Mouse (Mus musculus): ENCODE data around the gene Plekhh3. TPM values are rescaled to one million over a fixed set of nuclear protein-coding genes. Genes with fewer than 3 reads are reported as not detected.
"Not testable (repeated sequence)": the region's sequence is repeated elsewhere in the genome, so short reads cannot be mapped to it uniquely, and the experiment has no call there.

Gene Plekhh3
- polyA plus RNA-seq, 1 experiment from 2014 or later, result 3.7 TPM

GRCm38 (mm10) chr11:101160151-101160550 lies 11.0 kb downstream of the Plekhh3 start:
- H3K9ac ChIP-seq (replicated peaks; ENCODE audit: low read length); H3K36me3 ChIP-seq (replicated peaks; ENCODE audit: control insufficient read depth, insufficient read depth, low read depth, low read length); H3K4me3 ChIP-seq (ENCODE audit: low read depth, low read length); H3K27ac ChIP-seq (replicated peaks; ENCODE audit: low read depth, low read length); H3K9me3 ChIP-seq (replicated peaks; ENCODE audit: control insufficient read depth, low read length); DNase-seq (ENCODE audit: low spot score); H3K4me2 ChIP-seq (ENCODE audit: low read depth, low read length); ATAC-seq (replicated peaks; ENCODE audit: insufficient number of reproducible peaks, low FRiP score, low TSS enrichment, low read depth): not testable (repeated sequence)
- Histone ChIP-seq H3K27me3 (ENCODE audit: control insufficient read depth, insufficient read depth, low read length) (peaks cover 29% of the 10 kb centered on the region), H3K4me1 (ENCODE audit: control insufficient read depth, insufficient read depth, low read length) (peaks cover 13% of the 10 kb centered on the region)
- WGBS, result 87% methylated on average over 8 of the region's 10 CpGs

- ATAC-seq (replicated peaks; ENCODE audit: insufficient number of reproducible peaks, low FRiP score, low TSS enrichment, low read depth) (peak; percentile 69), DNase-seq (ENCODE audit: low spot score) (peak; percentile 85)
- Histone ChIP-seq H3K4me1 (ENCODE audit: control insufficient read depth, insufficient read depth, low read length) (peaks cover 4% of the 10 kb centered on the region), H3K4me2 (ENCODE audit: low read depth, low read length) (peak within 1 kb of the TSS; percentile 64), H3K27me3 (ENCODE audit: control insufficient read depth, insufficient read depth, low read length) (no peaks in the 10 kb centered on the region), H3K9ac (replicated peaks; ENCODE audit: low read length) (peak within 1 kb of the TSS; percentile 66), H3K27ac (replicated peaks; ENCODE audit: low read depth, low read length) (0 out of 2 replicates have a peak within 1 kb of the TSS, but pooled peaks have one; percentile 56), H3K9me3 (replicated peaks; ENCODE audit: control insufficient read depth, low read length) (no peaks in the 10 kb centered on the region), H3K4me3 (ENCODE audit: low read depth, low read length) (peak within 1 kb of the TSS; percentile 37), H3K36me3 (replicated peaks; ENCODE audit: control insufficient read depth, insufficient read depth, low read depth, low read length) (no peaks in the 10 kb centered on the region)
- whole genome bisulfite sequencing, result 2% methylated on average over 36 of the region's 36 CpGs
Observed at GRCm38 (mm10) chr11:101155728-101156371, 15.3 kb downstream of the Plekhh3 start, which contains the start of gene Tubg2. Gene Tubg2 (plus strand): TSS chr11:101155907.

GRCm38 (mm10) chr11:101155151-101155550 lies 16.0 kb downstream of the Plekhh3 start:
- H3K9me3 ChIP-seq (replicated peaks; ENCODE audit: control insufficient read depth, low read length), result no peaks in the 10 kb centered on the region
- no peak for DNase-seq (ENCODE audit: low spot score)
- H3K4me3 ChIP-seq (ENCODE audit: low read depth, low read length), result no peak overlapping the region
- WGBS, result 68% methylated on average over 6 of the region's 6 CpGs
- H3K4me1 ChIP-seq (ENCODE audit: control insufficient read depth, insufficient read depth, low read length), result peaks cover 4% of the 10 kb centered on the region
- H3K27me3 ChIP-seq (ENCODE audit: control insufficient read depth, insufficient read depth, low read length), result no peaks in the 10 kb centered on the region
- no peak overlapping the region; the same call in 1 of the 2 replicates for H3K4me2 ChIP-seq (ENCODE audit: low read depth, low read length)
- no peak overlapping the region for H3K27ac ChIP-seq (replicated peaks; ENCODE audit: low read depth, low read length)
- no peaks in the 10 kb centered on the region for H3K36me3 ChIP-seq (replicated peaks; ENCODE audit: control insufficient read depth, insufficient read depth, low read depth, low read length)
- H3K9ac ChIP-seq (replicated peaks; ENCODE audit: low read length), result no peak overlapping the region
- ATAC-seq (replicated peaks; ENCODE audit: insufficient number of reproducible peaks, low FRiP score, low TSS enrichment, low read depth), result no peak

DNA sequence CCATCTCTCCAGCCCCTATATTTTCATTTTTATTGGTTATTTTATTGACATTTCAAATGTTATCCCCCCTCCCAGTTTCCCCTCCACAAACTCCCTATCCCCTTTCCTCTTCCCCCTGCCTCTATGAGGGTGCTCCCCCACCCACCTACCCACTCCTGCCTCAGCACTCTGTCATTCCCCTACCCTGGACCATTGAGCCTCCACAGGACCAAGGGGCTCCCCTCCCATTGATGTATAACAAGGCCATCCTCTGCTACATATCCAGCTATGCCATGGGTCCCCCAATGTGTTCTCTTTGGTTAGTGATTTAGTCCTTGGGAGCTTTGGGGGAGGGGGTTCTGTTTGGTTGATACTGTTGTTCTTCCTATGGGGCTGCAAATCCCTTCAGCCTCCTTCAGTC lies 16.5 kb downstream of the Plekhh3 start:
- H3K4me2 ChIP-seq (ENCODE audit: low read depth, low read length), result no peak overlapping the region
- H3K27ac ChIP-seq (replicated peaks; ENCODE audit: low read depth, low read length), result no peak overlapping the region
- no peaks in the 10 kb centered on the region for H3K27me3 ChIP-seq (ENCODE audit: control insufficient read depth, insufficient read depth, low read length)
- no peak overlapping the region for H3K9ac ChIP-seq (replicated peaks; ENCODE audit: low read length)
- H3K36me3 ChIP-seq (replicated peaks; ENCODE audit: control insufficient read depth, insufficient read depth, low read depth, low read length), result no peaks in the 10 kb centered on the region
- peaks cover 4% of the 10 kb centered on the region for H3K4me1 ChIP-seq (ENCODE audit: control insufficient read depth, insufficient read depth, low read length)
- ATAC-seq (replicated peaks; ENCODE audit: insufficient number of reproducible peaks, low FRiP score, low TSS enrichment, low read depth) (no peak), DNase-seq (ENCODE audit: low spot score) (no peak)
- no peaks in the 10 kb centered on the region for H3K9me3 ChIP-seq (replicated peaks; ENCODE audit: control insufficient read depth, low read length)
- H3K4me3 ChIP-seq (ENCODE audit: low read depth, low read length), result no peak overlapping the region

GRCm38 (mm10) chr11:101152825-101153224 lies 18.3 kb downstream of the Plekhh3 start:
- WGBS, result 90% methylated on average over 1 of the region's 1 CpGs

DNA sequence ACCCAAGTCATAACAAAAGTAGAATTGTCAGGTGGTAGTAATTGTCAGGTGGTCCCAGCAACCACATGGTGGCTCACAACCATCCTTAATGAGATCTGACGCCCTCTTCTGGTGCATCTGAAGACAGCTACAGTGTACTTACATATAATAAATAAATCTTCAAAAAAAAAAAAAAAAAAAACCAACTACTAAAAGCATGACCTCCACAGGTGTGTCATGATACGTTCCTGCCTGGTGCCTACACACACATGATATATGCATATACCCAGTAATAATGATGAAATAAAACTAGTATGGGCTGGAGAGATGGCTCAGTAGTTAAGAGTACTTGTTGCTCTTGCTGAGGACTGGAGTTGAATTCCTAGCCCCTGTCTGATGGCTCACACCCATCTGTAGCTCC lies 20.1 kb downstream of the Plekhh3 start:
- 39% methylated on average over 2 of the region's 2 CpGs for WGBS
- Histone ChIP-seq H3K9me3 (replicated peaks; ENCODE audit: control insufficient read depth, low read length) (no peaks in the 10 kb centered on the region), H3K27ac (replicated peaks; ENCODE audit: low read depth, low read length) (no peak overlapping the region), H3K9ac (replicated peaks; ENCODE audit: low read length) (no peak overlapping the region), H3K4me2 (ENCODE audit: low read depth, low read length) (no peak overlapping the region), H3K27me3 (ENCODE audit: control insufficient read depth, insufficient read depth, low read length) (no peaks in the 10 kb centered on the region), H3K4me3 (ENCODE audit: low read depth, low read length) (no peak overlapping the region), H3K36me3 (replicated peaks; ENCODE audit: control insufficient read depth, insufficient read depth, low read depth, low read length) (no peaks in the 10 kb centered on the region), H3K4me1 (ENCODE audit: control insufficient read depth, insufficient read depth, low read length) (peaks cover under 1% of the 10 kb centered on the region)
- ATAC-seq (replicated peaks; ENCODE audit: insufficient number of reproducible peaks, low FRiP score, low TSS enrichment, low read depth), result no peak
- DNase-seq (ENCODE audit: low spot score), result no peak

More at GRCm38 (mm10) chr11:101152825-101153224, 18.3 kb downstream of the Plekhh3 start:
- Histone ChIP-seq H3K4me1 (ENCODE audit: control insufficient read depth, insufficient read depth, low read length) (peaks cover 4% of the 10 kb centered on the region), H3K27me3 (ENCODE audit: control insufficient read depth, insufficient read depth, low read length) (no peaks in the 10 kb centered on the region), H3K9me3 (replicated peaks; ENCODE audit: control insufficient read depth, low read length) (no peaks in the 10 kb centered on the region), H3K4me3 (ENCODE audit: low read depth, low read length) (no peak overlapping the region), H3K27ac (replicated peaks; ENCODE audit: low read depth, low read length) (no peak overlapping the region), H3K36me3 (replicated peaks; ENCODE audit: control insufficient read depth, insufficient read depth, low read depth, low read length) (no peaks in the 10 kb centered on the region), H3K4me2 (ENCODE audit: low read depth, low read length) (no peak overlapping the region), H3K9ac (replicated peaks; ENCODE audit: low read length) (no peak overlapping the region)
- ATAC-seq (replicated peaks; ENCODE audit: insufficient number of reproducible peaks, low FRiP score, low TSS enrichment, low read depth) (no peak), DNase-seq (ENCODE audit: low spot score) (no peak)

DNA sequence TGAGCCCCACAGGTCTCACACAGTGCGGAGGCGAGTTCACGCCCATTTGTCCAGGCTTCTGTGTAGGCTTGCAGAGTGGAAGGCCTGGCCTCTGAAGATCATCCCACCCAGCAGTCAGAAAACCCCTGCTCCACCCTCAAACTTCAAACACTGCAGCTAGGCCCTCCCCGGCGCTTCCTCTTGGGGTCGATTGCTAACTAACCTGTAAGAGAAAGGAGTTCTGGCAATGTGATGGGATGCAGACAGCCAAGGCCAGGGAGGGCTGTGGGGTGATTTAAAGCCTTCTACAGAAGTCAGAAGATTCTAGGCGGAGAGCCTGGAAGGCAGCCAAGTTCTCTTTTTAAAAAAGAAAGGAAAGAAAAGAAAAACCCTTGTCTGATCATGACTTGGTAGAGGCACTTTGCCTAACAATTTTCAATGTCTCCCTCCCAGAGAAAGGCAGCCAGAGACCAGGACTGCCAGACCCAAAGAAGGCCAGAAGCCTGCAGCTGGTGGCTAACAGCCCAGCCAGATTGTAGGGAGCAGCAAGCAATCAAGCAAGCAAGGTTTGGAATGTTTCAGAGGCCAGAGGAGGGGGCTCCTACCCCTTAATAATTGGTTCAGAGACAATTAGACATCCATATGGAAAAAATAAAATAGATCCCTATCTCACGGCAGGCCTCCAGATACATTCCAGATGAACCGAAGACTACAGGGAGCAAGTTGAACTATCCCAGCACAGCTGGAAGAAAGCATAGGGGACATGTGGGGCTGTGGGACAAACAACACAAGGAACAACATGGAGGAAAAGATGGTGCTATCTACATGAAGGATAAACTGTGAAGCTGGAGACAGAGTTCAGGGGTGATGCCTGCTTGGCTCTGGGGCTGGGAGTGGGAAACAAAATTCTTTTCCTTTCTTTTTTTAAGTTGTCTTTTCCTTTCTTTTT lies 21.7 kb downstream of the Plekhh3 start:
- H3K4me2 ChIP-seq (ENCODE audit: low read depth, low read length), result no peak overlapping the region
- ATAC-seq (replicated peaks; ENCODE audit: insufficient number of reproducible peaks, low FRiP score, low TSS enrichment, low read depth) (peak; percentile 18; the same call in 1 of the 2 replicates), DNase-seq (ENCODE audit: low spot score) (peak; percentile 71)
- no peaks in the 10 kb centered on the region for H3K27me3 ChIP-seq (ENCODE audit: control insufficient read depth, insufficient read depth, low read length)
- peak overlapping the region; percentile 18; the same call in 1 of the 2 replicates for H3K9ac ChIP-seq (replicated peaks; ENCODE audit: low read length)
- WGBS, result 44% methylated on average over 9 of the region's 9 CpGs
- no peak overlapping the region for H3K4me3 ChIP-seq (ENCODE audit: low read depth, low read length)
- H3K4me1 ChIP-seq (ENCODE audit: control insufficient read depth, insufficient read depth, low read length), result no peaks in the 10 kb centered on the region
- no peaks in the 10 kb centered on the region for H3K9me3 ChIP-seq (replicated peaks; ENCODE audit: control insufficient read depth, low read length)
- H3K36me3 ChIP-seq (replicated peaks; ENCODE audit: control insufficient read depth, insufficient read depth, low read depth, low read length), result no peaks in the 10 kb centered on the region
- peak overlapping the region; percentile 61 for H3K27ac ChIP-seq (replicated peaks; ENCODE audit: low read depth, low read length)

- Histone ChIP-seq H3K27me3 (ENCODE audit: control insufficient read depth, insufficient read depth, low read length) (no peaks in the 10 kb centered on the region), H3K4me3 (ENCODE audit: low read depth, low read length) (no peak overlapping the region), H3K4me2 (ENCODE audit: low read depth, low read length) (no peak overlapping the region), H3K27ac (replicated peaks; ENCODE audit: low read depth, low read length) (peak overlapping the region; percentile 61), H3K9ac (replicated peaks; ENCODE audit: low read length) (no peak overlapping the region), H3K36me3 (replicated peaks; ENCODE audit: control insufficient read depth, insufficient read depth, low read depth, low read length) (no peaks in the 10 kb centered on the region), H3K9me3 (replicated peaks; ENCODE audit: control insufficient read depth, low read length) (no peaks in the 10 kb centered on the region), H3K4me1 (ENCODE audit: control insufficient read depth, insufficient read depth, low read length) (no peaks in the 10 kb centered on the region)
- WGBS, result 66% methylated on average over 10 of the region's 10 CpGs
- ATAC-seq (replicated peaks; ENCODE audit: insufficient number of reproducible peaks, low FRiP score, low TSS enrichment, low read depth), result no peak
- no peak for DNase-seq (ENCODE audit: low spot score)
Observed at GRCm38 (mm10) chr11:101148751-101149150, 22.4 kb downstream of the Plekhh3 start.

All from embryonic facial prominence, embryonic 11.5 days (tissue).